Mouse (Mus musculus): ENCODE measurements around the gene Prop1. TPM values are rescaled to one million over a fixed set of nuclear protein-coding genes. Genes with fewer than 3 reads are reported as not detected.

The Prop1 gene
- total RNA-seq, 2 experiments from 2014 or later: not detected

Other genes with a start within 250 kb of the Prop1 start
- gene Zfp354c, start 126.0 kb downstream of the Prop1 start, total RNA-seq (2021): 1 to 10 TPM; 4.3 to 4.8 TPM
- gene Zfp879, start 112.2 kb downstream of the Prop1 start, total RNA-seq (2021): under 1 TPM; 0.53 to 0.99 TPM
- gene Grm6, start 103.1 kb downstream of the Prop1 start, total RNA-seq (2021): not detected
- 1 to 10 TPM; 1.5 to 2.3 TPM for gene Zfp454, start 66.1 kb downstream of the Prop1 start, total RNA-seq (2021)
- gene Zfp2, start 37.6 kb downstream of the Prop1 start, total RNA-seq (2021): 1 to 10 TPM; 6.9 to 8.2 TPM
- 1 to 10 TPM; 2.2 to 2.9 TPM for gene Zfp354b, start 22.1 kb downstream of the Prop1 start, total RNA-seq (2021)
- gene 4933414I15Rik, start 10.0 kb downstream of the Prop1 start, total RNA-seq (2021): not detected
- gene Olfr1378, start 12.8 kb upstream of the Prop1 start, total RNA-seq (2021): not detected
- not detected for gene Olfr1377, start 28.2 kb upstream of the Prop1 start, total RNA-seq (2021)
- not detected for gene Olfr51, start 49.8 kb upstream of the Prop1 start, total RNA-seq (2021)
- gene Olfr54, start 60.5 kb upstream of the Prop1 start, total RNA-seq (2021): under 1 TPM in 1 of 2 experiments, not detected in 1; 0.43 TPM
- gene Olfr1375, start 94.3 kb upstream of the Prop1 start, total RNA-seq (2021): not detected
- 1 to 10 TPM; 5.6 to 9.8 TPM for gene Zfp354a, start 105.5 kb upstream of the Prop1 start, total RNA-seq (2021)